Mouse (Mus musculus): Measurements from ENCODE around the gene A3galt2. TPM values are rescaled to one million over a fixed set of nuclear protein-coding genes. Genes with fewer than 3 reads are reported as not detected.

A3galt2 gene
- polyA plus RNA-seq, 1 experiment from 2014 or later = 0.09 TPM

Other genes starting within 250 kb of the A3galt2 start
- gene Zscan20, start 145.3 kb upstream of the A3galt2 start, polyA plus RNA-seq (2015; fragmentation: Nextera tagmentation; extraction: Ambion mirVana) = 2.7 and 2.9 TPM in 2 replicates
- gene Tlr12, start 136.7 kb upstream of the A3galt2 start, polyA plus RNA-seq (2015; fragmentation: Nextera tagmentation; extraction: Ambion mirVana) = 0.25 and 0.43 TPM in 2 replicates
- gene Phc2, start 100.7 kb upstream of the A3galt2 start, polyA plus RNA-seq (2015; fragmentation: Nextera tagmentation; extraction: Ambion mirVana) = 9.9 and 16.7 TPM in 2 replicates
- 19.2 and 20.9 TPM in 2 replicates for gene Zfp362, start 50.7 kb downstream of the A3galt2 start, polyA plus RNA-seq (2015; fragmentation: Nextera tagmentation; extraction: Ambion mirVana)
- gene Trim62, start 128.2 kb downstream of the A3galt2 start, polyA plus RNA-seq (2015; fragmentation: Nextera tagmentation; extraction: Ambion mirVana) = 2.8 and 2.9 TPM in 2 replicates
- gene Azin2, start 207.1 kb downstream of the A3galt2 start, polyA plus RNA-seq (2015; fragmentation: Nextera tagmentation; extraction: Ambion mirVana) = 7.4 TPM in 2 replicates
- 147 and 167 TPM in 2 replicates for gene Ak2, start 236.6 kb downstream of the A3galt2 start, polyA plus RNA-seq (2015; fragmentation: Nextera tagmentation; extraction: Ambion mirVana)

Measured in heart, embryonic 13.5 days (tissue).